Mouse (Mus musculus) Patski (cell line): ENCODE results near the gene Sfpq. TPM values are rescaled to one million over a fixed set of nuclear protein-coding genes. Genes with fewer than 3 reads are reported as not detected.

Source experiments
- ATAC-seq: fragments of 100-300 bp; one replicate; pipeline ENCODE4 v1.8.0; 2021
- CTCF ChIA-PET: fragments of 350-600 bp; sonication (Branson Sonifier 250); formaldehyde crosslinking; loops from one replicate; lab custom pipeline; 2022; ENCODE audit warnings: inconsistent platforms; lab: Charles Lee
- POLR2A ChIA-PET: fragments of 350-600 bp; sonication (Branson Sonifier 250); formaldehyde crosslinking; loops from one replicate; lab custom pipeline; 2022; ENCODE audit warnings: antibody characterized with exemption, inconsistent platforms; lab: Charles Lee
- DNase-seq: peaks from one replicate; pipeline ENCODE4 v3.0.0-alpha.2; 2011; ENCODE audit warnings: low read depth, low spot score
- H3K27me3 ChIP-seq: fragments of 371-371 bp; one replicate; pipeline ENCODE4 v1.5.1; 2021
- CTCF ChIP-seq: fragments of 100-300 bp; IDR thresholded peaks from one replicate; pipeline ENCODE4 v1.5.1; 2021
- in situ Hi-C: fragments of 300-500 bp; cut with MboI; formaldehyde crosslinking; loops from 3 replicates; pipeline ENCODE4 v1.11.1; 2018; ENCODE audit warnings: low pct_unique_long_range_greater_than_20kb, mixed read lengths
- polyA plus RNA-seq: library from polyadenylated mRNA; unstranded; gene quantifications from one replicate; pipeline ENCODE4 v1.2.3, GENCODE M21; 2021

The Sfpq gene
- polyA plus RNA-seq, 1 experiment from 2014 or later = 312 TPM

DNA sequence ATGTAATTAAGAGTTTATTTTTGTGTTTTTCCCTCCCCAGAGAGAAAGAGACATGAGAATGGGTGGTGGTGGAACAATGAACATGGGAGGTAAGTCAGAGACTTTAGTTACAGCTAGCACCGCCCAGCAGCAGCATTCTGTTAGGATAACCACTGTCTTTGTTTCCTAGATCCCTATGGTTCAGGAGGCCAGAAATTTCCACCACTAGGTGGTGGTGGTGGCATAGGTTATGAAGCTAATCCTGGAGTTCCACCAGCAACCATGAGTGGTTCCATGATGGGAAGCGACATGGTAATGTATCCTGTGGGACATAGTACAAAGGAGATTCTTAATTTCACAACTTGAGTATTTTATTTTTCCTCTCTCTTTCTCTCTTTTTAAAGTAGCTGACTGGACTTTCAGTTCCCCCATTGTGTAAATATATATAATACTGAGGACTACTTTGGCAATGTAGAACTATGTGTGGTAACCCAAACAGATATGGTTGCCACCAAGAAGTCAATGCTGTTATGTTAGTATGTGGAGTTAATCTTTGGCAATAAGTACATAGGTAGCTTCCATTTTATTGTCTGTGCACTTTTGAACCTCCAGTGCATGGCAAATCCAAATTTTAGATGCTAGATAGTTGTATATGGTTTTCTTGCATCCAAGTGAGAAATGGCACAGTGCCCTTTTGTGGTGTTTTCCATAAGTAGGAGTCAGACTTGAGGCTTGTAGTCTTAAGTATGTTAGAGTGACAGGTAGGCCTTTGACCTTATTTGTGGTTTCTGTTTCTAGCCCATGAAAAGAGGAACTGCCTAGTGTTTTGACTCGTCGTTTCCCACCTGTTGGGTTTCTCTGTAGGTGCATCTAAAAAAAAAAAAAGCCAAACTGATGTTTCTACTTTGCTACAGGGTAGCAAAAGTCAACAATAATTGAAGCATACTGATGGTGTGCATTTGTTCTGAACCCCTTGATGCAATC is 6.4 kb downstream of the Sfpq start:
- peak; percentile 44 for ATAC-seq
- POLR2A ChIA-PET = no interaction called here

DNA sequence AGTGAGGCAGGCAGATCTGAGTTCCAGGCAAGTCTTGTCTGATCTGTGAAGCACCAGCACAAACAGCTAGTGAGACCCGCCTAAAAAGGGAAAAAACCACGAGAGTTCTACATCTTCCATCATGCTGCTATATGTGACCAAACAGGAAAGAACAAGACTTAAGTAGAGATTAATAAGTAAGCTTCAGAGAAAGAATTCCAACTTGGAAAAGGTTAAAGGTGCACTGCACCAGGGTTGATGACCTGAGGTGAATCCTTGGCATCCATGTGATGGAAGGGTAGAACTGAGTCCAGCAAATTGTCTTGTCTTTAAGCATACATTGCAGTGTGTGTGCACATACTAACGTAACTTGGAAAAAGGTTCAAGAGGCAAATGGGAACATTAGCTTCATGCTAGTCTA is 16.0 kb downstream of the Sfpq start:
- POLR2A ChIA-PET = interaction anchor here (0.8 to 1.3 kb wide), 2 partner anchors 9 to 15 kb away, joined by 3 read pairs; no protein-coding TSS in a partner anchor
- TF ChIP-seq CTCF = no peak
- no peaks in the 10 kb centered on the region for H3K27me3 ChIP-seq
- in situ Hi-C loops = no loop called here
- no peak for ATAC-seq
- CTCF ChIA-PET = interaction anchor here (0.9 to 1.5 kb wide), 2 partner anchors 9 to 10 kb away, joined by 4 to 5 read pairs; no protein-coding TSS in a partner anchor
- no peak for DNase-seq

More for the DNA sequence above, 6.4 kb downstream of the Sfpq start:
- no peaks in the 10 kb centered on the region for H3K27me3 ChIP-seq
- TF ChIP-seq CTCF = peak; percentile 62
- CTCF ChIA-PET = interaction anchor here (0.6 to 2.1 kb wide), 3 partner anchors 10 to 20 kb away, joined by 3 to 5 read pairs (median 3); no protein-coding TSS in a partner anchor
- in situ Hi-C loops = no loop called here
- DNase-seq = no peak

DNA sequence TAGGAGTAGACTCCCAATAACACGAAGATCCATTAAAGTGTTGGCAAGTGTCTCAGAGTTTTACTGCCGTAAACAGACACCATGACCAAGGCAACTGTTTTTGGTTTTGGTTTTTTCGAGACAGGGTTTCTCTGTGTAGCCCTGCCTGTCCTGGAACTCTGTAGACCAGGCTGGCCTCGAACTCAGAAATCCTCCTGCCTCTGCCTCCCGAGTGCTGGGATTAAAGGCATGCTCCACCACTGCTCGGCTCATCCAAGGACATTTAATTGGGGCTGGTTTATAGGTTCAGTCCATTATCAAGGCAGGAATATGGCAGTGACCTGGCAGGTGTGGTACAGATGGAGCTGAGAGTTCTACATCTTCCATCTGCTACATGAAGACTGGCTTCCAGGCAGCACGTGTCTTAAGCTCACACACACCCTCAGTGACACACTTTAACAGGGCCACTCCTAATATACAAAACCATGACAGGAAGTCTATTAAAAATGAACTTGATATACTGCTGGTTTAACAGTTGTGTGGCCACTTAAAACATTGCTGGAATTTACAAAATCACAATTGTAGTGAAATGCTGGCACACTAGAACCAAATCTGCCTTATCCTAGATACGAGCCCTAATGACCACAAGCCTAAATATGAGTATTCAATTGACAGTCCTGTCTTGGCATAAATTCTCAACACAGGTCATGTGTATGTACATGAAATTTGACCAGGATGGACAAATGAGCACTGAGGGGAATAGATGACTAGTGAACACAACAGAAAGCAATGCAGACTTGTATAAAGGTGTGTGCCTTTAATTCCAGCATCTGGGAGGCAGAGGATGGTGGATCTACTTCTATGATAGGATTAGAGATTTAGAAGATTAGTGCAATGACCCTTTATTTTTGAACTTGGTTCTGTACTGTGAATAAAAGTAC is 17.0 kb downstream of the Sfpq start:
- CTCF ChIA-PET = interaction anchor here (0.9 to 1.5 kb wide), 2 partner anchors 9 to 10 kb away, joined by 4 to 5 read pairs; no protein-coding TSS in a partner anchor
- H3K27me3 ChIP-seq = no peaks in the 10 kb centered on the region
- in situ Hi-C loops = no loop called here
- DNase-seq = no peak
- POLR2A ChIA-PET = interaction anchor here (1.3 kb wide), 1 partner anchor 8 kb away, joined by 3 read pairs; no protein-coding TSS in a partner anchor
- no peak for TF ChIP-seq CTCF
- no peak for ATAC-seq

DNA sequence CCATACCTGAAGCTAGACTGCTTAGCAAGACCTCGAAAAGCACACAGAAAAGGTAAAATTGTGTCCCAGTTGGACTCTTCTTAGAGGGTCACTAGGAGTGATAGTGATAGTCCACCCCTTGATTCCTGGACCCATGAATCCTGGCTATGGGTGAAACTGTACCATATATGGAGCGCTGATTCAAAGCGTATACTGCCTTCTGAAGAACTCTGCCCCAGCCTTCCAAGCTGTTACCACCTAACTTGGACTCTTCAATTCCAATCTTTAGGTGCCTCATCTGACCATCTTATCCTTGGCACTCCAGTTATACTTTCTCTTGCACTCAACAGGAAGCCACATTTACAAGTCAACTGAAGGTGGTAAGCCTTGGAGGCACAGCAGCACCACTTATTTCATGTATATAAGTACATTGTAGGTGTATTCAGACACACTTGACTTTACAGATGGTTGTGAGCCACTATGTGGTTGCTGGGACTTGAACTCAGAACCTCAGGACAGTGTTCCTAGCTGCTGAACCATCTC is 17.8 kb downstream of the Sfpq start:
- no peaks in the 10 kb centered on the region for H3K27me3 ChIP-seq
- CTCF ChIA-PET = no interaction called here
- TF ChIP-seq CTCF = no peak
- in situ Hi-C loops = no loop called here
- no peak for ATAC-seq
- POLR2A ChIA-PET = no interaction called here
- DNase-seq = no peak

DNA sequence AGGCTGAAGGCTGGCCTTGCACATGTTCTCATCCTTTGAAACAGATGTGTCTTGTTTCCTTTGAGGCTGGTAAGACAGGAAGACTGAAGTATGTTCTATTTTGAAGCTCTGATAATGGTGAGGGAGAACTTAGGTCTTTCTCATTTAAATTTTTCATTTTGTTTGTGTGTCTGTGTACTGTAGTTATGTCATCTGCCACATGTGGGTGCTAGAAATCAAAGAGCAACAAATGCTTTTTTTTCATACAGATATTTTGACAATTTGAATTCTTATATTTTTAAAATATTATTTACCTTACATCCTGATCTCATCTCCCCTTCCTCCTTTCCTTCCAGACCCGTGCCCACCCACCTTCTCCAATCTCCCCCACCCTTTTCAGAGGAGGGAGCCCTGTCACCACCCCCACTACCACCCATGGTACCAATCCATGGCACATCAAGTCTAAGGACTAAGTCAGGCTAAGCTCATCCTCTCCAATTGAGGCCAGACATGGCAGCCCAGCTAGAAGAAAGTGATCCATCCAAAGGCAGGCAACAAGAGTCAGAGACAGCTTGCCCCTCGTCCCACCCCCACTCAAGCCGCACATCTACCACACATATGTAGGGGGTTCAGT is 18.9 kb downstream of the Sfpq start:
- no peak for ATAC-seq
- POLR2A ChIA-PET = no interaction called here
- CTCF ChIA-PET = no interaction called here
- DNase-seq = no peak
- no peak for TF ChIP-seq CTCF
- no peaks in the 10 kb centered on the region for H3K27me3 ChIP-seq
- in situ Hi-C loops = no loop called here

DNA sequence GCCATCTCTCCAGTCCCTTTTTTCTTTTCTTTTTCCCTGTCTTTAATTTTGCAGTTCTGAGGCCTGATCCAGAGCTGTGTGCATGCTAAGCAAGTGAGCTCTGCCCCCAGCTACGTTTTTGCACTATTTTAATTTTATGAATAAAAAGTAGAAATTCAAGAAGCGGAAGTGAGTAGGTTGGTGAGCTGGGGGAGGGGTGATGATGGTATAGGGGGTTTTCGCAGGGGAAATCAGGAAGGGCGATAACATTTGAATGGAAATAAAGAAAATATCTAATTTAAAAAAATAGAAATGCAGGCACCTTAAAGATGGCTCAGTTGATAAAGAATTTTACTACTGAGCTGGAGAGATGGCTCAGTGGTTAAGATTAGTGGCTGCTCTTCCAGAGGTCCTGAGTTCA is 22.4 kb downstream of the Sfpq start:
- ChIA-PET CTCF (no interaction called here), POLR2A (interaction anchor here (0.7 to 2.1 kb wide), 2 partner anchors 10 to 12 kb away, joined by 3 to 10 read pairs; no protein-coding TSS in a partner anchor)
- no peak for DNase-seq
- in situ Hi-C loops = no loop called here
- TF ChIP-seq CTCF = no peak
- H3K27me3 ChIP-seq = no peaks in the 10 kb centered on the region
- no peak for ATAC-seq

DNA sequence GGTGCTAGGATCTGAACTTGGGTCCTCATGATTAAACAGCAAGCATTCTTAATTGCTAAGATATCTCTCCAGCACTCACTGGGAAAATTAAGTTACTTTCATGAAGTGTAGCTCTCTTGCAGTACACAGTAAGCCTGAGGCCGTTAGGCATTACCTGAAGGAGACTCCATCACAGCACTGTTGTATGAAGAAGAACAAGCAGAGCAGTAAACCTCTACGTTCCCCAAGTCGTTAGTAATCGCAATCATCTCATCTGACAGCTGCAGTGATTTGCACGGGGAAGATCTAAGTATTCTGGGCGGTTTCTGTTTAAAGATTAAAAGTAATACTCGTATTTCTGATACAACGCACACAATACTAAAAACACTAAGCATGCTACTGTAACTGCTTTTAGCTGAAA is 30.0 kb downstream of the Sfpq start:
- in situ Hi-C loops = no loop called here
- no peak for DNase-seq
- TF ChIP-seq CTCF = no peak
- ChIA-PET CTCF (interaction anchor here (1.3 kb wide), 1 partner anchor 9 kb away, joined by 3 read pairs; no protein-coding TSS in a partner anchor), POLR2A (no interaction called here)
- ATAC-seq = no peak
- no peaks in the 10 kb centered on the region for H3K27me3 ChIP-seq

DNA sequence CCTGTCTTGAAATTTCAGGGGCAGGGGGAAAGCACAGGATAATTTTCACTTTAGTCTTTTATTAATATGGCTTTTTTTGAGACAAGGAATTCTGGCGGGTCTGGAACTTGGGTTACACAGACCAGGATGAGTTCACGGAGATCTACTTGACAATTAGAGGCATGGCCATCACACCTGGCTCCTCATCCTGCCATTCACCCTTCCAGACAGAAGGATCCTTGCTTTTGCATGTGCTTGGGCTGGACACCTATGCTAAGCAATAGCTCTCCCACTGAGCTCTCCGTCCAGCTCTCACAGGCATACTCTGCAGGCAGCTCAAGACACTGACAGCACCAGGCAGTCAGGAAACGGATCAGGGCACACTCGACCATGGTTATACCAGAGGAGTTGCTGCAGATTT is 31.9 kb downstream of the Sfpq start:
- in situ Hi-C loops = no loop called here

DNA sequence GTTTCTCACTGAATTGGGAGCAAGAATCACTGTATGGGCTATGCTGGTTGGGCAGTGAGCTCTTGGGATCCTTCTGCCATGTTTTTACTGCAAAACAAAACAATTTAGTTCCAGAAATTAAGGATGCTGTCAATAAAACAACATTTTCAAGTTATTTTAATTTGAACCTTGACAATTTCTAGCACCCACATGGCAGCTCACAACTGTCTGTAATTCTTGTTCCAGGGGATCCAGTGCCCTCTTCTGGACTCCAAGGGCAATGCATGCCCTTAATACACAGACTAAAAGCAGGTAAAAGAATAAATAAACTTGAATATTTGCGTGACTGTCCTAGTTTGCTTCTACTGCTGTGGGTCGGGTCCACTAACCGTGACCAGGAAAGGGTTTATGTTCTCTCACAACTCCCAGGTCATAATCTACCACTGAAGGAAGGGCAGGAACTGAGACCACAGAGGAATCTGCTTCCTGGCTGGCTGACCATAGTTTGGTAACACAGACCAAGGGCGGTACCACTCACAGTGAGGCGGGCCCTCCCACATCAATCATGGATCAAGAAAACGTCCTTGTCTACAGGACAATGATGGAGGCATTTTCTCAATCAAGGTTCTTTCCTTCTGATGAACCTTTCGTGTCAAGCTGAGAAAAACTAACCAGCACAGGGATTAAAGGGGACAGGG is 33.5 kb downstream of the Sfpq start:
- in situ Hi-C loops = no loop called here
- ChIA-PET CTCF (interaction anchor here (0.8 to 1.6 kb wide), 2 partner anchors 9 to 21 kb away, joined by 3 read pairs; no protein-coding TSS in a partner anchor), POLR2A (no interaction called here)
- TF ChIP-seq CTCF = peak; percentile 66
- DNase-seq (no peak), ATAC-seq (no peak)
- no peaks in the 10 kb centered on the region for H3K27me3 ChIP-seq

More for the DNA sequence above, 31.9 kb downstream of the Sfpq start:
- ChIA-PET POLR2A (no interaction called here), CTCF (no interaction called here)
- DNase-seq = no peak
- no peak for ATAC-seq
- H3K27me3 ChIP-seq = no peaks in the 10 kb centered on the region
- TF ChIP-seq CTCF = no peak
